Mouse (Mus musculus) spleen, postnatal 10 days (tissue): ENCODE results near the gene Calm4.
"Not testable (repeated sequence)": the region's sequence is repeated elsewhere in the genome, so short reads cannot be mapped to it uniquely, and the experiment has no call there.

Source experiments
- DNase-seq, 2 experiments: peaks; one replicate each; pipeline ENCODE4 v3.0.0; 2021 to 2022; ENCODE audit warnings: low spot score in 2 of 2

Calm4 gene

GRCm38 (mm10) chr13:3837312-3837807 is at the start of gene Calm4:
Gene Calm4, plus strand, starts transcription at chr13:3837757.
- not testable (repeated sequence) for DNase-seq

- DNase-seq: no peak
Observed at GRCm38 (mm10) chr13:3788588-3788987, 49.0 kb upstream of the Calm4 start.

GRCm38 (mm10) chr13:3789531-3789930 is 48.0 kb upstream of the Calm4 start:
- DNase-seq: no peak

- no peak for DNase-seq
Observed at GRCm38 (mm10) chr13:3796649-3797048, 40.9 kb upstream of the Calm4 start.

- DNase-seq: no peak
Observed at GRCm38 (mm10) chr13:3798751-3799150, 38.8 kb upstream of the Calm4 start.

GRCm38 (mm10) chr13:3799386-3799785 is 38.2 kb upstream of the Calm4 start:
- no peak for DNase-seq

GRCm38 (mm10) chr13:3804186-3804585 is 33.4 kb upstream of the Calm4 start, which contains the start of gene Calml3:
Gene Calml3, minus strand, starts transcription at chr13:3804316.
- no peak for DNase-seq

- DNase-seq: no peak
Observed at GRCm38 (mm10) chr13:3805132-3805531, 32.4 kb upstream of the Calm4 start.

GRCm38 (mm10) chr13:3805638-3806037 is 31.9 kb upstream of the Calm4 start:
- no peak for DNase-seq

GRCm38 (mm10) chr13:3807131-3807827 is 30.3 kb upstream of the Calm4 start:
- no peak for DNase-seq

GRCm38 (mm10) chr13:3818012-3818739 is 19.4 kb upstream of the Calm4 start:
- no peak for DNase-seq

GRCm38 (mm10) chr13:3818740-3819076 is 18.8 kb upstream of the Calm4 start:
- no peak for DNase-seq

- no peak for DNase-seq
Observed at GRCm38 (mm10) chr13:3822105-3822504, 15.5 kb upstream of the Calm4 start.

GRCm38 (mm10) chr13:3825726-3826125 is 11.8 kb upstream of the Calm4 start:
- DNase-seq: no peak

- no peak for DNase-seq
Observed at GRCm38 (mm10) chr13:3831546-3831945, 6.0 kb upstream of the Calm4 start.

- DNase-seq: no peak
Observed at GRCm38 (mm10) chr13:3831994-3832393, 5.6 kb upstream of the Calm4 start.

- DNase-seq: no peak
Observed at GRCm38 (mm10) chr13:3832450-3832849, 5.1 kb upstream of the Calm4 start.

GRCm38 (mm10) chr13:3833644-3834043 is 3.9 kb upstream of the Calm4 start:
- DNase-seq: not testable (repeated sequence)

GRCm38 (mm10) chr13:3840662-3841061 is 3.1 kb downstream of the Calm4 start:
- not testable (repeated sequence) for DNase-seq

GRCm38 (mm10) chr13:3850330-3850729 is 12.8 kb downstream of the Calm4 start:
- DNase-seq: no peak

- DNase-seq: not testable (repeated sequence)
Observed at GRCm38 (mm10) chr13:3853648-3854333, 16.2 kb downstream of the Calm4 start, which contains the start of gene Calm5. Gene Calm5, plus strand, starts transcription at chr13:3854173.

- no peak for DNase-seq
Observed at GRCm38 (mm10) chr13:3854856-3855255, 17.3 kb downstream of the Calm4 start.
